ENCODE assay signal across 17 mouse cellular contexts in genomic region chr4:105315095-105315494, GRCm38 (mm10).
A peak's percentile ranks its signal among the peaks of the same experiment; 100 is the strongest.
DNase-seq lines count a peak whose midpoint lies in the region; ATAC-seq lines count a peak whose summit lies in the region.
"Had no signal": no experiment of that assay in that cellular context is flagged by ENCODE, and none has a peak within 500 bp of the region (broad histone marks: within the 10 kb centered on the region; RNA-seq: fewer than 3 reads in every experiment).

No protein-coding gene starts in this region.

- H3K4me2 ChIP-seq in heart, embryonic 11.5 days: no peak overlapping the region
- H3K4me2 ChIP-seq: embryonic facial prominence, embryonic 12.5 days; midbrain, embryonic 15.5 days had no signal

- peak; percentile 95 for DNase-seq in heart, adult 11 months
- DNase-seq in kidney, adult 9 months: peak; percentile 29
- DNase-seq in kidney, adult 11 months: no peak
- DNase-seq in Muller cell, postnatal 12 days (ENCODE audit: inconsistent ontology term): peak; percentile 60
- peak; percentile 38 for DNase-seq in gonadal fat pad, adult 2 months (ENCODE audit: low read depth)
- DNase-seq in adrenal gland, postnatal 36 days: no peak
- DNase-seq: adrenal gland, adult 2 months; B cell, adult 2 months; cerebellum, adult 9-11 months; lung, adult 18-20 months; spleen, adult 18-20 months; thymus, postnatal 4 days had no signal

- no peak for ATAC-seq in heart, embryonic 11.5 days (replicated peaks; ENCODE audit: insufficient number of reproducible peaks, low FRiP score, low TSS enrichment)
- ATAC-seq: forebrain, embryonic 16.5 days; midbrain, embryonic 15.5 days had no signal

- WGBS in heart, embryonic 11.5 days (ENCODE audit: insufficient replicate concordance): 69% methylated on average over 5 of the region's 5 CpGs

- H3K9me3 ChIP-seq in heart, embryonic 11.5 days (replicated peaks; ENCODE audit: control insufficient read depth, low read length): no peaks in the 10 kb centered on the region
- H3K9me3 ChIP-seq: embryonic facial prominence, embryonic 12.5 days; midbrain, embryonic 15.5 days had no signal

- no peaks in the 10 kb centered on the region for H3K4me1 ChIP-seq in heart, embryonic 11.5 days (ENCODE audit: control insufficient read depth, insufficient read depth, low read length)
- H3K4me1 ChIP-seq: embryonic facial prominence, embryonic 12.5 days; midbrain, embryonic 15.5 days had no signal

- H3K36me3 ChIP-seq in heart, embryonic 11.5 days (ENCODE audit: control insufficient read depth, insufficient read depth, low read length): no peaks in the 10 kb centered on the region
- H3K36me3 ChIP-seq: embryonic facial prominence, embryonic 12.5 days; midbrain, embryonic 15.5 days had no signal

- no peak overlapping the region for H3K9ac ChIP-seq in heart, embryonic 11.5 days (ENCODE audit: low read depth, low read length)
- H3K9ac ChIP-seq: embryonic facial prominence, embryonic 12.5 days; midbrain, embryonic 15.5 days had no signal

- H3K4me3 ChIP-seq in heart, embryonic 11.5 days (ENCODE audit: low read depth, low read length): no peak overlapping the region
- H3K4me3 ChIP-seq: embryonic facial prominence, embryonic 12.5 days; midbrain, embryonic 15.5 days; myocyte had no signal

- H3K27ac ChIP-seq in heart, embryonic 11.5 days (ENCODE audit: low read depth, low read length): no peak overlapping the region
- H3K27ac ChIP-seq: embryonic facial prominence, embryonic 12.5 days; midbrain, embryonic 15.5 days had no signal

- H3K27me3 ChIP-seq in heart, embryonic 11.5 days (ENCODE audit: control insufficient read depth, insufficient read depth, low read length): no peaks in the 10 kb centered on the region
- H3K27me3 ChIP-seq: embryonic facial prominence, embryonic 12.5 days; midbrain, embryonic 15.5 days had no signal

Comparison
In these comparisons a context has a peak if more than half of its experiments do, and no peak if none do; other contexts are left out.
1. DNase-seq: peak in heart, adult 11 months (single experiment), kidney, adult 9 months (single experiment), Muller cell, postnatal 12 days (single experiment) and gonadal fat pad, adult 2 months (single experiment); none in kidney, adult 11 months (single experiment) and adrenal gland, postnatal 36 days (0 of 2).